Mouse (Mus musculus) lung, postnatal 14 days (tissue): Measurements from ENCODE around the gene Nfil3.

Experiments used
- DNase-seq: peaks from one replicate; pipeline ENCODE4 v3.0.0; 2021

The Nfil3 gene

DNA sequence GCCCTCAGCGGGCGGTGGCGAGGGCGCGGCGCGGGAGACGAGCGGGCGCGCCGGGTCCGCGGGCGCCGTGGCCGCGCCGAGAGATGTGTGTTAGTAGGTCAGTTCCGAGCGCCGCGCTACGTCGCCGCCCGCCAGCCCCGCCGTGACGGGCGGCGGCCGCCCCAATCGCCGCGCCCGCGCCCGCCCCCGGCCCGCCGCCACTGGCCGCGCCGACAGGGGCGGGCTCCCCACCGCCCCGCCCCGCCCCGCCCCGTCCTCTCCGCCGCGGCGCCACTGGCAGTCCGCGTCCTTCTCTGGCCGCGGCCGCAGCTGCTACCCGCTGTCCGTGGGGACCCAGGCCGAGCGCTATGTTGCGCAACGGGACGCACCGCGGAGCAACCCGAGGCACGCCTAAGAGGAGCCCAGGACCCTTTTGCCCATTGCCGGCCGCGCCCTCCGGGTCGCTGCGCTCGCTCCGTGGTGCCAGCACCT, at the start of gene Nfil3:
Gene Nfil3, minus strand, starts transcription at position 123 of the 471 bp plus-strand sequence.
- DNase-seq = peak; percentile 81

DNA sequence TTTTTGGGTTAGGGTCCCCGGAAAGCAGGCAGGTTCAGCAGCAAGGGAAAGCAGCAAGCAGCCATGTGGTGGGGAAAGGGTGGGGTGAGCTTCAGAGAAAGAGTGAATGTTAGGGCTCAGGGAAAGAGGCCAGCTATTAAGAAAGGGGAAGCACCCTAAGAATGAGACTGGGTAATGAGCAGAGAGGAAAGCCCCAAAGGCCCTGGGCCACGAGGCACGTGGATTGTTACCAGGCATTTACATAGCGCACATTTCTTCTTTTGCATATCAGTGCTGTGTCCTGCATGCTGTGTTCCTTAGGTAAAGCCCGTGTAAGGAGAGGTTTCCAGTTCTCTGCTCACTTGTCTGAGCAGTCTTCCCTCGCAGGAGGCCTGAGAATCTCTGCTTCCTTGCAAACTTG, 43.4 kb upstream of the Nfil3 start:
- no peak for DNase-seq

DNA sequence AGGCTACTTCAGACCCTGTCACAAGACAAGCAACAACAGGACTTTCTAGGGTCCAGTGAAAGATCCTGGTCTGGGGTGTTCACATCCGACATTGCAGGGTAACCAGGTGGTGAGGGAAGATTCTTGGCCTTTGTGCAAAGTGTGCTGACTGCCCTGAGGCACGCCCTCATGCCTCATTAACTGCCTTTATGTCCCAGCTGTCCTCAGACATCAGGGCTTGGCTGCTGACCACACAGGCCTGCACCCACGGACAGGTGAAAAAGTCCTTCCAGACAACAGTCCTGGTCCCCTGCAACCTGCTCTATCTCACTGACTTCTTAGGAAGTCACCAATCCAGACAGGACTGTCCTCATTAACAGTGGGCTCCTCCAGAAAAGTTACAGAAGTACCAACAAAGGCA, 39.4 kb upstream of the Nfil3 start:
- DNase-seq = no peak

DNA sequence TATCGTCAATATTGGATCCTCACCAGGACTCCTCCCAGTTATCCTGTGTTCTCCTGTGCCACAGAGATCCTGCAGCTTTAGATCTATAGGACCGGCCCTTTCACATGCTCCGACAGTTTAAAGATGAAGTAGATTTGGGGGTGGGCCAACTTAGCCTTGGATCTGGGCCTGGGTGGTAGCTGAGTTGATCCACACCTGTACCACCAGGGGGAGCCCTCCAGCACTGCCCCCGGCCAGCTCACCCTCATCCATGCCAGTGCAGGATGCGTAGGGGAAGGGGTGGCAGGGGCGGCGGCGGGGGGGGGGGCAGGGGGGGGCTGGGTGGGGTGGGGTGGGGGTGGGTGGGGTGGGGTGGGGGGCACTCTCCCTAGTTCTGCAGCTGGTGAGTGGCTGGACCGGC, 38.7 kb upstream of the Nfil3 start:
- DNase-seq = peak; percentile 41

DNA sequence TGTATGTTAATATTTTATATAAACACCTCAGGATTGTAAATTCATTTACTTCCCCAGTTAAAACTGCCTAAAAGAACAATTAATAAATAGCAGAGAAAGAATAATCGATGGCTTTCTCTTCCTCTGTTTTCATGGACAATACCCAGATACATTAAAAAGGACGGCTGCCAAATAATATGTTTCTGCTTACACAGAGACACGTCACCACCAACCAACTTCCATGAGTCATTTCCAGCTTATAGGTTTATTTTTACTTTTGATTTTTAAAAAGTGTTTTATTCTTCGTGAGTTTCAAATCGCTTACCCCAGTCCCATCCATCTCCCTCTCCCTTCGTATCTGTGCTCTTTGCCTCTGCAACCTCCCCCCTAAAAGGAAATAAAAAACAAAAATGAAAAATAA, 38.1 kb upstream of the Nfil3 start:
- no peak for DNase-seq

DNA sequence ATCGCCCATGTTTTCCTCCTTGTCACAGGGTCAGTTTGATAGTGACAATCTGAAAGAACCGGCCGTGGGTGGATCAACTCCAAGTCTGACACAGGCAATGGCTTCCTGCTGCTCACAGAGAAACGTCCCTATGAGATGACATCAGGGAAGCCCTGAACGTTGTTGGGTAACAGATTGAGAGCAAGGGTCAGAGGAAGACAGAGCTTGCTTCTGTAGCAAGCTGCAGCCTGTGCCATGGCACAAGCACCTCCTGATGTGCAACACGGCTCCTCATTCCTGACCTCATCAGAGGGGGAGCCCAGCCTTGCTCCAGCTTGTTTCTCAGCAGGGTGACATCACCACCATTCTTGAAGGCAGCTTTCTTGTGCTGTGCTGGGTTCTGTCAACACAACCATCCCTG, 37.1 kb upstream of the Nfil3 start:
- DNase-seq = peak; percentile 9

DNA sequence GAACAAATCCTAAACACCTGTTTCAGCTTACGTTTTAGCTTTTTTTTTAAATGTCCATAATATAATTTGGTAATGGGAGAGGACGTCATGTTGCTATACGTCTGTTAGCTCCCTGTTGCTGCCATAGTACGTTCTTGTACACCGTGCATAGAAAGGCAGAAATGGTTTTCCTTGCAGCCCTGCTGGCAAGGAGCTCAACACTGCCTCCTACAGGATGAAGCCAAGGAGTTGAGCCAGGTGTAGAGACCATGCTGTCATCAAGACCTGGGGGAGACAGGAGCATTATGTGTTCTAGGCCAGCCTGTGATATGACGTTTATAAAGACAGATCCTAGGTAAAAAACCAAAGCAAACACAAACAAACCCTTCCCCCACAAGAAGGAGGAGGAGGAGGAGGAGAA, 36.2 kb upstream of the Nfil3 start:
- no peak for DNase-seq

DNA sequence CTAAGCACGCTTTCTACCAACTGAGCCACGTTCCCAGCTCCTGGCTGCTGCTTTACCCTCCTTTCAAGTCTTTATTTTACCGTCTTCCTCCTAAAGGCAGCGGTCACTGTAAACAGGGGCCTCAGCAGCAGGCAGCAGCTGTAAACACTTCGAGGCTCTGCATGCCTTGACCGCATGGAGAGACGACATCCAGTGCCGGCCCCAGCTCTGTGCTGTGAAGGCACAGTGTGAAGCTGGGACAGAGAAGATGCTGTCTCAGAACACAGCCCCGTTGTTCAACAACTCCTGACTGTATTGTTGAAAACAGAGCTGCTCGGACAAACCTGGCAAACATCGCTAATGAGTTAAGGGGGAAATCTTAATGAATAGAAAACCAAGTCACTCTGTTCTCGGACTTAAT, 30.6 kb upstream of the Nfil3 start:
- DNase-seq = no peak

DNA sequence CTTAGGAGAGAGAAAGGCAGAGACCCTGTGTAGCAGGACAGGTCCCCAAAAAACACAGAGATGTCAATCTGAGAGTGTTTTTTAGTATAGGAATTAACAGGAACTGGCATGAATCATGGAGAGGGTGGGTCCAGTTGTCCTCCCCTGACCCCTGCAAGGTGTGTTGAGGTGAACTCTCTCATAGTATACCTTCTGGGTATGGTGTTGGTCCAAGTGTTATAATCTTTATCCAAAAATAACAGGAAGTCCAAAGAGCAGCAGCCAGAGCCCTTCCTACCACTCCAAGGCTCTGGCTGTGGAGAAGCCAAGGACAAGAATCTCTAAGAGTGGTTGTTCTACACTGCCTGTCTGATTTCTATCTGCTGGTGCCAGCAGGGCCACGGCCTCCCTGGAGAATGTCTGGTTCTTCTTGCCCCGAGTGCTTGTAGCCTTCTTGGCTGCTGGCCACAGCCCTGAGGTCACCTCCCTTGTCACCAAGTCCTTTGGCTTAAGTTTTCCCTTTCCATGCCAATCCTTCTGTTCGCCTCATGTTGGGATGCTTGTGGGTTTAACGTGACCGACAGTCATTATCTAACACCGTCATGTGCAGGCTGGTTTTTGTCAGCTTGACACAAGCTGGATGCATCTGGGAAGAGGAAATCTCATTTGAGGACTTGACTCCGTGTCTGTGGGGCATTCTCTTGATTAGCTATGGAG, 27.8 kb upstream of the Nfil3 start:
- peak; percentile 60 for DNase-seq

DNA sequence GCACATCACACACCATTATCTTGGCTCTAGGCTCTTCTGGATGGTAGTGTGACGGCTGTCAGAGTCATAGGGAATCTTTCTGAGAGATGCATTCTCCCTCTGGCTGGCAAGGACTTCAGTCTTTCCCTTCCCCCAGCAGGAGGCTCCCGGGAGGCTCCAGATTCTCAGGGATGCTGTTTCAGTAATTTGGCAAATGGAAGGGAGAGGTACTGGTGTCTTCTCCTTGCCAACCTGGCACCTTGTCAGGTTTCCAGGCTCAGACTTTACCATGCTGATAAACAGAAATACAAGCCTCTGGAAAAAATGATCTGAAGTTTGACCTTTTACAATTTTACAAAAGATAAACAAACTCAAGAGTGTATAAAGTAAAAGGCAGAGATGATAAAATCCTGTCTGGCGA, 26.9 kb upstream of the Nfil3 start:
- DNase-seq = no peak

DNA sequence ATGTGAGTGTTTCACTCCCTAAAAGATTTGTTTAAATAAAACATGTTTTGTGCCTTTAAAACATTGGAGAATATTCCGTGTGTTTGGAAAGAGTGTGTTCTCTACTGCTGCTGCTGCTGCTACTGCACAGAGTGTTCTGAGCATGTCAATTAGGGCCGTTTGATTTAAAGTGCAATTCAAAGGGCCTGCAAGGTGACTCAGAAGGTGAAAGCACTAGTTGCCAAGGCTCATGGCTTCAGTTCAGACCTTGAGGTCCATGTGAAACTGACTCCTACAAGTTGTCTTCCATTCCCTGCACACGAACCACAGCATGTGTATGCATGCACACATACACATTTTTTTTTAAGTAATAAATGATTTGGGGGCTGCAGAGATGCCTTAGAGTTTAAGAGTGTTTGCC, 22.4 kb upstream of the Nfil3 start:
- DNase-seq = no peak

DNA sequence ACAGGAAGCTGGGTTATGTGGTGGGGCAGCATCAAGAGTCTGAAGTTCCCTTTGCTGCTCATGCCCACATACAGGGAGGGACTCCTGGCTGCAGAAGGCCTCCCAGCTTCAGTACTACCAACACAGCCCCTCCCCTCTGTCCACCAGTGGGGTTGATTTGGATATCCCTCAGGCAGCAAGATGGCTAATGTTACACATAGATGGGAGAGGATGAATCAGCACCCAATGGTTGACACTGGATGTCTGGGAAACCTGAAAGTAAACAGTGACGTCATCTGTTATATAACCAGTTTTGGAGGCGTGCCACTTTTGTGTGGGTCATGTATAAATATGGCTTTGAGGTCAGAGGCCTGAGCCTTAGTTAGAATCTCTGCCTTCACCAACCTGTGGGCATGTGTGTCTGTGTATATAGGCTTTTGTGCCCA, 20.6 kb upstream of the Nfil3 start:
- DNase-seq = peak; percentile 58

DNA sequence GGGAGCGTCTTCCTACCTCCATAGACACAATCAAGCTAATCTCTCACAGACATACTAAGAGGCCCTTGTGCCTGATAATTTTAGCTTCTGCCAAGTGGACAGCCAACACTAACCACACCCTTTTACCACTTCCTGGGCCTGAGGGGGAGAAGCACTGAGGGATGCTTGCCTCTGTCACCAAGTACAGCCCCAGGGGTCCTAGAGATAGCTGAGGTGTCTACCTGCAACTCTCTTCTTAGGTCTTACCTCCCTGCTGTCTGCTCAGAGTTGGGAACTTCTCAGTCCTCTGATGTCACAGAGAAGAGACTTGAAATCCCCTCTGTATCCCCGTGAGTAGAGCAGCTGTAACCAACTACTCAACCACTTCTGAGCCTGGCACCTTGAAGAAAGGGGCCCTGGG, 19.6 kb upstream of the Nfil3 start:
- no peak for DNase-seq

DNA sequence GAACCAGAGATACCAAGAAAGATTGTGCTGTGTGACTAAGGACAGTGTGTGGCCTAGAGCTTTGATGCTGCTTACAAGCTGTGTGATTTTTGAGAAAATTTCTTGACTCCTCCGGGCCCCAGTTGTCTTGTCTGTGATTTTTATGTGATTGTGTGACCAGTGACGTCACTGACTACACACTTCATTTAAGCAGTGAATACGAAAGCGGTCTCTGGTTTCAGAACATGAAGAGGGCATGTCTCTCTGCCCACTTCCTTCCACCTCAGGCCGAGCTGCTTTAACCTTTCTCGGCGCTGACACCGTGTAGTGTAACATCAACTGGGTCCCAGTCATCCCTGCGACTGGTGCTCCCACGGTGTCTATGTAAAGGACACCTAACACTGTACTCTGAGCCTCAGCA, 17.7 kb upstream of the Nfil3 start:
- no peak for DNase-seq

DNA sequence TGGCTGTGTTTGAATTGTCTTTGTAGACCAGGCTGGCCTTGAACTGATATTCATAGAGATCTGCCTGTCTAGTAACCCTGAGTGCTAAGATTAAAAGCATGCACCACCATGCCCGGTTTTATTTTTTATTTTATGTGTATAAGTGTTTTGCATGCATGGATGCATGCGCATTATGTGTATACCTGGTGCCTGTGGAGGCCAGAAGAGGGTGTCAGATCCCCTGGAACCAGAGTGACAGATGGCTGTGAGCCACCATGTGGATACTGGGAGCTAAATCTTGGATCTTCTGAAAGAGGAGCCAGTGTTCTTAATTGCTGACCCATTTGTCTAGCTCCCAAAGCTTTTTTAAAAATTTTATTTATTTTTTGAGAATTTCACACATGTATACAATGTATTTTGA, 16.9 kb upstream of the Nfil3 start:
- no peak for DNase-seq

DNA sequence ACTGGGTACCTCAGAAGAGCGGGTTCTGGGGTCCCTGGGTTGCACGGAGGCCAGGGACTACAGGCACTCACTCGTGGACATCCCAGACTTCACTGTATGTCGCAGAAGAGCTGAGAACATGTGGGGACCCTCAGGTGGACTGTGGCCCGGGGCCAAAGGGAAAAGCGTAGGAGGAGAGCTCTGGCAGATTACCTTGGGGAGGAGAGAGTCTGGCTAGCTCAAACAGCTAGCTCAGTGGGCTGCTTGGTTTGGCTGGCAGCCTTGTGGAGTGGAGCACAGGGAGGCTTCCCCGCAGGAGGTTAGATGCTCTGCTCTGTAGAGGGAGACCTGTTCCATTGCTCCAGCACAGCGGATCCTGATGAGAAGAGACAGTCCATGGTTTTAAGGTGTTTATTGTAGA, 15.3 kb upstream of the Nfil3 start:
- DNase-seq = no peak

DNA sequence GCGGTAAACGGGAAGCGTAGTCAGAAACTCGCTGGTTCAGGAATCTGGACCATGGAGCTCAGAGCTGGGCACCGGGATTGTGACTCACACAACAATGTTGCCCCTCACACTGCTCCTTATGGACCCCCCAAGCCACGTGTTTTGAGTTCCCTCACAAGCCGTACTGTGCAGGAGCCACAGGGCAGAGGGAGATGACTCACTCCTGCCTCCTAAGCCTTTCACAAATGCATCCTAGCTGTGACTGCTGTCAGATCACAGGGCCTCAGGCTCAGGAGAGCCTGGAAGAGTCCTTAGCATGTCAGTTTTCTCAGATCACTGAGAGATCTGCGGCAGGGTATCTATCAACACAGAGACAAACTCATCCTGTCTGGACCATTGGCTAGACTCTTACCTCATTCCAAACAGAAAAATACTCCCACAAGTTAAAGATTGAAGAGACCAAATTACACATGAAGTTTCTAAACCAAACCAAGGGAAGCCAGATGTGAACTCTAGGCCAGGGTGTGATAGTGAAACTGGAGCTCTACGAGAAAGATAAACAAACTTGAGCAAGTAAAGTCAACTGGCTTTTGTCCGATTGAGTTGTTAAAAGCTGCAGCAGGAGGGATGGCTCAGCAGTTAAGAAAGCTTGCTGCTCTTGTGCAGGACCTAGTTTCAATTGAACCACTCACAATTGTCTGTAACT, 13.5 kb upstream of the Nfil3 start:
- DNase-seq = no peak

DNA sequence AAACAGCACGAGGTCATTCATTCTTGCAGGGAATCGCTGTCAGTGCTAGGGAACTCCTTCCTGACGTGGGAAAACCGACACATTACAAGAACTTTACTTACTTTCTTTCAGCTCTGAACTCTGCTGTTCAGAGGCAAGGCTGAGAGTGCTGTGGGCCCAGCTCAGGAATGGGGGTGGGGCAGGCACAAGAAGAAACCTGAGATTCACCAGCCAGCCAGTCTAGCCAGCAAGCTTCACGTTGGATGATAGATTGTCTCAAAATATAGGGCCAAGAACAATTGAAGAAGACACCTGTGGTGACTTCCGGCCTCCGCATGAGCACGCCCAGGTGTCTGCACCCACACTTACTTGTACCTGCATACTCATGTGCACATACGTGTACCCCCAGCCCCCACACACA, 9.3 kb upstream of the Nfil3 start:
- no peak for DNase-seq

DNA sequence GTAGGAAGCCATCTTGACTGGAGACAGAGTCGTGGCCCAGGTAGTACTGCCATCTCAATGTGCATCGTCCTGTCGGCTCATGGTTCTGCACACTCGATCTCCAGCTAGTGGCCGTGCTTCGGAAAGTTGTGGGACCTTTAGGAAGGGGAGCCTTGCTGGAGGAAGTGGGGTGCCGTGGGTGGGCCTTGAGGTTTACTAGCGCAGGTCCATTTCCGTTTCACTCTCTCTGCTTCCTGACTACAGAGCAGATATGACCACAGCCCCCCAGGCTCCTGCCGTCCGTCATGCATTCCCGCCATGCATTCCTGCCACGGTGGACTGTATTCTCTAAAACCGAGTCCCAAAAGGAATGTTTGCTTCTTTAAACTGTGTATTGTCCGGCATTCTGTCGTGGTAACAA, 8.1 kb upstream of the Nfil3 start:
- DNase-seq = no peak

DNA sequence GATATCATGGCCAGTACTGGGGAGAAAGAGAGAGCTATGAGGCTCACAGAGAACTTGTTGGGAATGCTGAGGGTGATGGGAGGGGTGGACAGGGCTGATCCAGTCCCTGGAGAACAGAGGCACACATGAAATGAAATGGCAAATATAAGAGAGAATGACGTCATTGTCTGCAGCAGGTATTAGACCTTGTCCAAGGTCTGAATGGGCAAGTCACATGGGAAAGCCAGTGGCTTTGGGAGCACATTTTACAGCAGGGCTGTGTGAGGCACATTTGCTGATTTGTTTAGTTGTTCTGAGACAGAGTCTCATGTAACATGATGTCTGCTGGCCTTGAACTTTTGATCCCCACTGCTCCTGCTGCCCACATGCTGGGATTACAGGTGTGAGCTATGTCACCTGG, 7.0 kb upstream of the Nfil3 start:
- DNase-seq = no peak

DNA sequence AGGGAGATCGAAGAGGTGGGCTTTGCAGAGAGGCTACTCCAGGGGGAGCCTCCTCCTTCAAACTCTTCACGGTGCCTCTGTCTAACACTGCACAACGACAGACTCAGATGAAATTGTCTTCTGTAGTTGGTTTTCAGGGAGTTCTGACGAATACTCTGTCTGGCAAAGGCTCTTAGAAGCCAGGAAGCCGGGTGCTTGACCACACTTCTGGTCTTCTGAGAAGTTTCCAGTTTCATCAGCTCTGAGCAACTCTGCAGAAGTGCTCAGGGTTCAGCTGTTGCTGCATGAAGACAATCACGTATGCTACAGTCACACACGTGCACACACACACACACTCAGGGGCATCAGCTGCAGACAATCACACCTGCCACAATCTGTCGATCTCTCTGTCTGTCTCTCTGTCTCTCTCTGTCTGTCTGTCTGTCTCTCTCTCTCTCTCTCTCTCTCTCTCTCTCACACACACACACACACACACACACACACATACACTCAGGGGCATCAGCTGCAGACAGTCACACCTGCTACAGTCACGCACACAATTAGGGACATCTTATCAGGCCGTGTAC, 5.4 kb upstream of the Nfil3 start:
- no peak for DNase-seq

DNA sequence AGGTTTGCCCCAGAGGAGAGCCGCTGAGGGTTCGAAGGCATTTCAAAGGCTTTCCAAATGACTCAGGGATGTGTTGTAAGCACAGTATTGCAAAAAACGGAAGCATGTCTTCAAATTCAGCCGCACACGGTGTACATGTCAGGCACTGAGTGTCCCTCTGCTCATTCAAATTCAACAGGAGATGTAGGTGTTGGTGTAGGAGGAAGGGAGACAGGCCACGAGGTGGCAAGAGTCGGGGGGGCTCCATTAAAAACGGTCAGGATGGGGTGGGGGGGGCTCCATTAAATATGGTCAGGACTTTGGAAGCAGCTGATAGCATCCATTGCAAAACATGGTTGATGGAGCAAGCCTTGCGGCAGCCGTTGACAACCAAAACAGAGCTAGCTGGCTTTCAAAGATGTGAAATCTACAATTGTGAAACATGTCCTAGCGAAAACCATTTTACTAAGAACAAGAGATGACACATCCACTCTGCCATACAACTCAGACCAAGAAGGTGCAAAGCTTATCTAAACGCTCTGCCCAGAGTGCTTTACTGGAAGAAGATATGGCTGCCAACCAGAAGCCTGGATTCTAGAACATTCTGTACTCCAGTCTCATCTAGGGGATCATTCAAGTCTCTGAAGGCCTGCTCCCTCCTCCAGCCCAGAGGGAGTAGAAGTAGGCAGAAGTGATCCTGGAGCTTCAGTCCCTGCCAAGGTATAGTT, 4.8 kb upstream of the Nfil3 start:
- DNase-seq = peak; percentile 23

DNA sequence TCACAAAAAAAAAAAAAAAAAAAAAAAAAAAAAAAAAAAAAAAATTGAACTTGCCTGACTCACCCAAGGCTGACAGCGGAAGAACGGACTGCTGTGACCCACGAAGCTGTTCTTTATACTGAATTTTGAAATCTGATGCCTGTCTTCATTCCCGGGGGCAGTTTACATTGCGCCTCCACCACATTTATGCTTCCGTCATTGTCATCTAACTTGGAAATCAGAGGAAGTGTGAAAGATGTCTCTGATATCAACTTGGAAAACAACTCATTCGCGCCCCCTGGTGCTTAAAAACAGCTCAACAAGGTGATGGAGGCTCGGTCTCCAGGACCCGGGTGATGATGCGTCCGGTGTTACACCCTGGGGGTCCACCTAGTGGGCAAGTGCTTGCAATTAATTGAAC, 1.8 kb upstream of the Nfil3 start:
- DNase-seq = peak; percentile 93
